Mouse (Mus musculus) urinary bladder, postnatal 4 days (tissue): ENCODE results near the gene Coro1c.

Source experiments
- DNase-seq, 2 experiments: peaks; one replicate each; pipeline ENCODE4 v3.0.0; 2021 to 2022; ENCODE audit warnings: low spot score in 2 of 2

Coro1c gene

GRCm38 (mm10) chr5:113796401-113797148 is 112.0 kb downstream of the Coro1c start:
- DNase-seq = no peak
